Mouse (Mus musculus) testis, adult 2 months (tissue): ENCODE measurements at regions not wholly inside any gene's neighbourhood (a gene's known extent, or its start where the extent isn't known, plus 50 kb on each side); places are given as distances from the start of the nearest gene placed in this dataset.
"Not testable (repeated sequence)": the region's sequence is repeated elsewhere in the genome, so short reads cannot be mapped to it uniquely, and the experiment has no call there.

ENCODE experiments used
- H3K27ac ChIP-seq: fragments of 200-500 bp; 2 replicates; pipeline ENCODE4 v1.5.1; 2012; ENCODE audit warnings: low read depth, low read length; ENCODE audit not compliant: control insufficient read depth, insufficient read depth
- H3K27me3 ChIP-seq: fragments of 200-500 bp; 2 replicates; pipeline ENCODE4 v1.6.1; 2012; ENCODE audit warnings: mild to moderate bottlenecking, low read length, moderate library complexity; ENCODE audit not compliant: control insufficient read depth, insufficient read depth
- H3K36me3 ChIP-seq: fragments of 200-500 bp; 2 replicates; pipeline ENCODE4 v1.6.1; 2012; ENCODE audit warnings: mild to moderate bottlenecking, low read length; ENCODE audit not compliant: control insufficient read depth, insufficient read depth
- H3K4me1 ChIP-seq: fragments of 200-500 bp; 2 replicates; pipeline ENCODE4 v1.6.1; 2012; ENCODE audit warnings: low read length; ENCODE audit not compliant: control insufficient read depth, insufficient read depth
- H3K4me3 ChIP-seq: fragments of 200-500 bp; 2 replicates; pipeline ENCODE4 v1.5.1; 2012; ENCODE audit warnings: low read depth, mild to moderate bottlenecking, low read length, moderate library complexity, mixed read lengths; ENCODE audit not compliant: control insufficient read depth
- CTCF ChIP-seq: fragments of 200-500 bp; IDR thresholded peaks from 2 replicates; pipeline ENCODE4 v1.5.1; 2012; ENCODE audit warnings: low read depth, mild to moderate bottlenecking, inconsistent platforms, low read length, moderate library complexity; ENCODE audit not compliant: control insufficient read depth, insufficient read depth, insufficient replicate concordance
- POLR2A ChIP-seq: fragments of 200-500 bp; IDR thresholded peaks from 2 replicates; pipeline ENCODE4 v1.6.1; 2012; ENCODE audit warnings: low read depth, mild to moderate bottlenecking, inconsistent platforms, low read length, moderate library complexity; ENCODE audit not compliant: control insufficient read depth

GRCm38 (mm10) chr6:102005627-102006026, 567.3 kb downstream of the Cntn3 start:
- TF ChIP-seq POLR2A (no peak), CTCF (no peak)
- no peaks in the 10 kb centered on the region for H3K27me3 ChIP-seq
- H3K4me1 ChIP-seq: no peaks in the 10 kb centered on the region
- no peaks in the 10 kb centered on the region for H3K36me3 ChIP-seq
- no peak overlapping the region for H3K4me3 ChIP-seq
- no peak overlapping the region for H3K27ac ChIP-seq

GRCm38 (mm10) chr6:101998181-101998580, 574.7 kb downstream of the Cntn3 start:
- H3K27me3 ChIP-seq: no peaks in the 10 kb centered on the region
- no peaks in the 10 kb centered on the region for H3K36me3 ChIP-seq
- TF ChIP-seq POLR2A: no peak
- TF ChIP-seq CTCF: no peak
- H3K27ac ChIP-seq: no peak overlapping the region
- H3K4me1 ChIP-seq: no peaks in the 10 kb centered on the region
- no peak overlapping the region for H3K4me3 ChIP-seq

- no peak overlapping the region for H3K4me3 ChIP-seq
- no peaks in the 10 kb centered on the region for H3K27me3 ChIP-seq
- no peak overlapping the region for H3K27ac ChIP-seq
- no peaks in the 10 kb centered on the region for H3K4me1 ChIP-seq
- TF ChIP-seq POLR2A (no peak), CTCF (no peak)
- no peaks in the 10 kb centered on the region for H3K36me3 ChIP-seq
These were observed 575.3 kb downstream of the Cntn3 start for GRCm38 (mm10) chr6:101997629-101998028.

- TF ChIP-seq POLR2A: no peak
- no peak for TF ChIP-seq CTCF
- Histone ChIP-seq H3K27me3 (no peaks in the 10 kb centered on the region), H3K36me3 (no peaks in the 10 kb centered on the region), H3K27ac (no peak overlapping the region), H3K4me3 (no peak overlapping the region), H3K4me1 (no peaks in the 10 kb centered on the region)
These were observed 580.1 kb downstream of the Cntn3 start for GRCm38 (mm10) chr6:101992815-101993214.

- no peaks in the 10 kb centered on the region for H3K36me3 ChIP-seq
- no peaks in the 10 kb centered on the region for H3K4me1 ChIP-seq
- TF ChIP-seq CTCF: no peak
- no peak overlapping the region for H3K4me3 ChIP-seq
- H3K27me3 ChIP-seq: no peaks in the 10 kb centered on the region
- no peak overlapping the region for H3K27ac ChIP-seq
These were observed 591.2 kb downstream of the Cntn3 start for GRCm38 (mm10) chr6:101981656-101982055.

- H3K36me3 ChIP-seq: no peaks in the 10 kb centered on the region
- TF ChIP-seq POLR2A (no peak), CTCF (no peak)
- no peak overlapping the region for H3K27ac ChIP-seq
- no peak overlapping the region for H3K4me3 ChIP-seq
- H3K27me3 ChIP-seq: no peaks in the 10 kb centered on the region
- no peaks in the 10 kb centered on the region for H3K4me1 ChIP-seq
These were observed 593.7 kb downstream of the Cntn3 start for GRCm38 (mm10) chr6:101979213-101979612.

- no peak for TF ChIP-seq CTCF
- TF ChIP-seq POLR2A: no peak
- H3K27me3 ChIP-seq: no peaks in the 10 kb centered on the region
These were observed 587.2 kb upstream of the Pdzrn3 start for GRCm38 (mm10) chr6:101964941-101965340.

GRCm38 (mm10) chr6:101961476-101961875, 583.8 kb upstream of the Pdzrn3 start:
- H3K4me1 ChIP-seq, H3K36me3 ChIP-seq, H3K27ac ChIP-seq, H3K27me3 ChIP-seq, H3K4me3 ChIP-seq: not testable (repeated sequence)

More at GRCm38 (mm10) chr6:101964941-101965340, 587.2 kb upstream of the Pdzrn3 start:
- no peak overlapping the region for H3K27ac ChIP-seq
- no peaks in the 10 kb centered on the region for H3K36me3 ChIP-seq
- no peak overlapping the region for H3K4me3 ChIP-seq
- no peaks in the 10 kb centered on the region for H3K4me1 ChIP-seq
